Mouse (Mus musculus): ENCODE results near the gene Efhd1. TPM values are rescaled to one million over a fixed set of nuclear protein-coding genes. Genes with fewer than 3 reads are reported as not detected.
A peak's percentile ranks its signal among the peaks of the same experiment; 100 is the strongest.

The Efhd1 gene
- polyA plus RNA-seq, 1 experiment from 2014 or later = 1.4 TPM

DNA sequence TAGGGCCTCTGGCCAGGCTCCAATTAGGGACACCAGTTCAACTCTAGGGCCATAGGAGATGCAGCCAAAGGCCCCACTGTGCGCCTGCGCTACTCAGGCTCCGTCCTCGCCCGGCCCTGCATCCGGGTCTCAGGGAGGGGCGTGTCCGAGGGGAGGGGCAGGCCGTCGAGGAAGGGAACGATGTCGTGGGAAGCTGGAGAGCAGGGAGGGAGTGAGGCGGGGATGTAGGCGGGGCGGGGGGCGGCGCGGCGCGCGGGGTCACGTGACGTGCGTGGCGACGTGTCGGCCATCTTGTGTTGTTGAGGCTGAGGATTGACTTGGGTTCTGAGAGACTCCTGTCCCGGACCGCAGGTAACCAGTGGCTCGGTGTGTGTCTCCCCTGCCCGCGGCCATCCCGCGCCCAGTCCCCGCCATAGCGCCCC lies 62.6 kb downstream of the Efhd1 start, which contains the start of gene Gigyf2:
Gene Gigyf2 (plus strand): TSS at position 257 of the 422 bp plus-strand sequence.
- ATAC-seq = peak; percentile 97
- peak within 1 kb of the TSS; percentile 79 for H3K4me2 ChIP-seq (ENCODE audit: low read length)
- WGBS = under 1% methylated on average over 35 of the region's 36 CpGs

GRCm38 (mm10) chr1:87327165-87327861 lies 63.1 kb downstream of the Efhd1 start:
- Histone ChIP-seq H3K36me3 (ENCODE audit: control insufficient read depth, insufficient read depth, low read length) (no peaks in the 10 kb centered on the region), H3K4me1 (ENCODE audit: control insufficient read depth, insufficient read depth, low read length) (peaks cover 8% of the 10 kb centered on the region), H3K4me3 (ENCODE audit: low read depth, low read length) (peak overlapping the region; percentile 93), H3K4me2 (ENCODE audit: low read length) (peak overlapping the region; percentile 79), H3K27ac (ENCODE audit: low read length) (peak overlapping the region; percentile 96), H3K9me3 (replicated peaks; ENCODE audit: control insufficient read depth, low read length, poor library complexity, severe bottlenecking) (no peaks in the 10 kb centered on the region), H3K27me3 (ENCODE audit: control insufficient read depth, insufficient read depth, low read depth, low read length) (no peaks in the 10 kb centered on the region), H3K9ac (ENCODE audit: low read depth, low read length) (peak overlapping the region; percentile 99)
- under 1% methylated on average over 48 of the region's 53 CpGs for WGBS
- peak; percentile 88 for ATAC-seq

More for the DNA sequence above, 62.6 kb downstream of the Efhd1 start, which contains the start of gene Gigyf2:
- peak within 1 kb of the TSS; percentile 99 for H3K9ac ChIP-seq (ENCODE audit: low read depth, low read length)
- no peaks in the 10 kb centered on the region for H3K36me3 ChIP-seq (ENCODE audit: control insufficient read depth, insufficient read depth, low read length)
- peaks cover 8% of the 10 kb centered on the region for H3K4me1 ChIP-seq (ENCODE audit: control insufficient read depth, insufficient read depth, low read length)
- peak within 1 kb of the TSS; percentile 93 for H3K4me3 ChIP-seq (ENCODE audit: low read depth, low read length)
- peaks cover 2% of the 10 kb centered on the region; the same call in 1 of the 2 replicates for H3K9me3 ChIP-seq (replicated peaks; ENCODE audit: control insufficient read depth, low read length, poor library complexity, severe bottlenecking)
- no peaks in the 10 kb centered on the region for H3K27me3 ChIP-seq (ENCODE audit: control insufficient read depth, insufficient read depth, low read depth, low read length)
- H3K27ac ChIP-seq (ENCODE audit: low read length) = peak within 1 kb of the TSS; percentile 96

DNA sequence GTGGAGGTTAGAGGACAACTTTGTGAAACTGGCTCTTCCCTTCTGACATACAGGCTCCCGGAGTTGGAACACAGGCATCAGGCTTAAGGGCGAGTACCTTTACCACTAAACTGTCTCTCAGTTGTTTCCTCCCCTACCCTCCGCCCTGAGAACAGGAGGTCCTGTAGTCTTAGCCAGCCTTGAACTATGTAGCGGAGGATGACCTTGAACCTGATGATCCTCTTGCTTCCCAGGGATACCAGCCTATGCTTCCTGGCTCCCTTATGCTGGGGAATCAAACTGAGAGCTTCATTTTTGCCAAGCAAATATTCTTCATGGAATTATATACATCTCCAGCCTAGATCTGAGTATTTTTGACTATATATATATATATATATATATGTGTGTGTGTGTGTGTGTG lies 67.6 kb downstream of the Efhd1 start:
- Histone ChIP-seq H3K4me1 (ENCODE audit: control insufficient read depth, insufficient read depth, low read length) (peaks cover 8% of the 10 kb centered on the region), H3K27ac (ENCODE audit: low read length) (no peak overlapping the region), H3K4me2 (ENCODE audit: low read length) (no peak overlapping the region), H3K4me3 (ENCODE audit: low read depth, low read length) (no peak overlapping the region), H3K9me3 (replicated peaks; ENCODE audit: control insufficient read depth, low read length, poor library complexity, severe bottlenecking) (no peaks in the 10 kb centered on the region), H3K36me3 (ENCODE audit: control insufficient read depth, insufficient read depth, low read length) (peaks cover 9% of the 10 kb centered on the region; the same call in 1 of the 2 replicates), H3K27me3 (ENCODE audit: control insufficient read depth, insufficient read depth, low read depth, low read length) (no peaks in the 10 kb centered on the region), H3K9ac (ENCODE audit: low read depth, low read length) (no peak overlapping the region)
- WGBS = 95% methylated on average over 4 of the region's 4 CpGs
- ATAC-seq = no peak

DNA sequence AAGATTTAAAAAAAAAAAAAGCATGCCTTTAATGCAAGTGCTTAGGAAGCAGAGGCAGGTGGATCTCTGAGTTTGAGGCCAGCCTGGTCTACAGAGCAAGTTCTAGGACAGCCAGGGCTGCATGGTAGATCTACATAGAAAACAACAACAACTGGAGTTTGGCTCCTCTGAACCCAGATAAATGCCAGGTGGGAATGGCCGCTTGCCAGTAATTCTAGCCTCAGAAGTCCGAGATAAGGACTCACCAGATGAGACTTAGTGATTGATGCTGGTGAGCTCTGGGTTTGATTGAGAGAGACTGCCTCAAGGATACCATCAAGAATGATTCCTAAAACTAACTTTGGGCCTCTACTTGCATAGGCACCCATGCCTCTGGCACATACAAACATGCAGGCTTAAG lies 86.4 kb downstream of the Efhd1 start:
- H3K36me3 ChIP-seq (ENCODE audit: control insufficient read depth, insufficient read depth, low read length) = 0 out of 2 replicates have a peak, but pooled peaks cover 6% of the 10 kb centered on the region
- WGBS = 97% methylated on average over 2 of the region's 2 CpGs
- no peaks in the 10 kb centered on the region for H3K4me1 ChIP-seq (ENCODE audit: control insufficient read depth, insufficient read depth, low read length)
- H3K27ac ChIP-seq (ENCODE audit: low read length) = no peak overlapping the region
- H3K27me3 ChIP-seq (ENCODE audit: control insufficient read depth, insufficient read depth, low read depth, low read length) = no peaks in the 10 kb centered on the region
- ATAC-seq = no peak
- H3K9me3 ChIP-seq (replicated peaks; ENCODE audit: control insufficient read depth, low read length, poor library complexity, severe bottlenecking) = no peaks in the 10 kb centered on the region
- H3K9ac ChIP-seq (ENCODE audit: low read depth, low read length) = no peak overlapping the region
- no peak overlapping the region for H3K4me2 ChIP-seq (ENCODE audit: low read length)
- H3K4me3 ChIP-seq (ENCODE audit: low read depth, low read length) = no peak overlapping the region

DNA sequence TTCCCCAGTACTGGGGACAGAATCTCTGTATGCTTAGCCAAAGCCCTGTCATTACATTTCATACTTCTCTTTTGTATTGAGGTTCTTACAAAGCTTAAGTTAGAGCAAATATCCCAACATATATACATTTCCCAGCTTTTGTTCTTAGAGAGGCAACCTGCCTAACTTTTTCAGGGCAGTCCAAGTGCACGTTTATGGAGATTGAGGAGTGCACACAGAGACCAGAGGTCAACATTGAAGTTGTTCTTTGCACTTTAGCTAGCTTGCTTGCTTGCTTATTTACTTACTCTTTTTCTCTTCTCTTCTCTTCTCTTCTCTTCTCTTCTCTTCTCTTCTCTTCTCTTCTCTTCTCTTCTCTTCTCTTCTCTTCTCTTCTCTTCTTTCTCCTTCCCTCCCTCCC lies 96.1 kb downstream of the Efhd1 start:
- Histone ChIP-seq H3K4me1 (ENCODE audit: control insufficient read depth, insufficient read depth, low read length) (no peaks in the 10 kb centered on the region), H3K4me2 (ENCODE audit: low read length) (no peak overlapping the region), H3K4me3 (ENCODE audit: low read depth, low read length) (no peak overlapping the region), H3K27me3 (ENCODE audit: control insufficient read depth, insufficient read depth, low read depth, low read length) (no peaks in the 10 kb centered on the region), H3K27ac (ENCODE audit: low read length) (no peak overlapping the region), H3K36me3 (ENCODE audit: control insufficient read depth, insufficient read depth, low read length) (peaks cover 6% of the 10 kb centered on the region), H3K9me3 (replicated peaks; ENCODE audit: control insufficient read depth, low read length, poor library complexity, severe bottlenecking) (no peaks in the 10 kb centered on the region), H3K9ac (ENCODE audit: low read depth, low read length) (no peak overlapping the region)
- ATAC-seq = no peak
- 81% methylated on average over 1 of the region's 1 CpGs for WGBS

Other genes with a start within 250 kb of the Efhd1 start
- not detected in 2 replicates for gene Alppl2, start 174.4 kb upstream of the Efhd1 start, polyA plus RNA-seq (2015; fragmentation: Nextera tagmentation; extraction: Ambion mirVana)
- not detected in 2 replicates for gene Alpi, start 162.8 kb upstream of the Efhd1 start, polyA plus RNA-seq (2015; fragmentation: Nextera tagmentation; extraction: Ambion mirVana)
- gene Akp3, start 139.4 kb upstream of the Efhd1 start, polyA plus RNA-seq (2015; fragmentation: Nextera tagmentation; extraction: Ambion mirVana) = not detected in 2 replicates
- gene Ecel1, start 107.8 kb upstream of the Efhd1 start, polyA plus RNA-seq (2015; fragmentation: Nextera tagmentation; extraction: Ambion mirVana) = 14.4 and 25.7 TPM in 2 replicates
- gene Prss56, start 81.0 kb upstream of the Efhd1 start, polyA plus RNA-seq (2015; fragmentation: Nextera tagmentation; extraction: Ambion mirVana) = 0.34 TPM in 1 of 2 replicates, not detected in the other
- gene Chrnd, start 73.8 kb upstream of the Efhd1 start, polyA plus RNA-seq (2015; fragmentation: Nextera tagmentation; extraction: Ambion mirVana) = not detected in 2 replicates
- not detected in 2 replicates for gene Chrng, start 59.7 kb upstream of the Efhd1 start, polyA plus RNA-seq (2015; fragmentation: Nextera tagmentation; extraction: Ambion mirVana)
- 86.6 and 92.5 TPM in 2 replicates for gene Eif4e2, start 50.4 kb upstream of the Efhd1 start, polyA plus RNA-seq (2015; fragmentation: Nextera tagmentation; extraction: Ambion mirVana)
- gene Gigyf2, start 62.6 kb downstream of the Efhd1 start, polyA plus RNA-seq (2015; fragmentation: Nextera tagmentation; extraction: Ambion mirVana) = 66.4 and 75.4 TPM in 2 replicates
- gene Kcnj13, start 130.4 kb downstream of the Efhd1 start, polyA plus RNA-seq (2015; fragmentation: Nextera tagmentation; extraction: Ambion mirVana) = 7.0 and 8.0 TPM in 2 replicates
- 0.51 and 1.0 TPM in 2 replicates for gene Snorc, start 205.9 kb downstream of the Efhd1 start, polyA plus RNA-seq (2015; fragmentation: Nextera tagmentation; extraction: Ambion mirVana)
- 0.47 and 0.90 TPM in 2 replicates for gene Neu2, start 245.5 kb downstream of the Efhd1 start, polyA plus RNA-seq (2015; fragmentation: Nextera tagmentation; extraction: Ambion mirVana)